Mouse (Mus musculus) lung, embryonic 16.5 days (tissue): Measurements from ENCODE around the gene Rtbdn. TPM values are rescaled to one million over a fixed set of nuclear protein-coding genes. Genes with fewer than 3 reads are reported as not detected.

Experiments used
- ATAC-seq: fragments of 200-750 bp; cut with Nextera tagmentation; 2 replicates; pipeline ENCODE4 v1.8.0; 2017; ENCODE audit warnings: low read depth, mild to moderate bottlenecking, moderate library complexity
- H3K27ac ChIP-seq: fragments of 300-500 bp; sonication (generic); 2 replicates; pipeline ENCODE4 v1.5.1; 2014; ENCODE audit warnings: mild to moderate bottlenecking, control low read depth, low read length
- H3K27me3 ChIP-seq: fragments of 300-500 bp; sonication (generic); 2 replicates; pipeline ENCODE4 v1.6.1; 2014; ENCODE audit warnings: low read depth, low read length, mixed read lengths; ENCODE audit not compliant: control insufficient read depth, insufficient read depth
- H3K36me3 ChIP-seq: fragments of 300-500 bp; sonication (generic); 2 replicates; pipeline ENCODE4 v1.6.1; 2014; ENCODE audit warnings: low read length; ENCODE audit not compliant: control insufficient read depth, insufficient read depth
- H3K4me1 ChIP-seq: fragments of 300-500 bp; sonication (generic); replicated peaks from 2 replicates; pipeline ENCODE4 v1.6.1; 2014; ENCODE audit warnings: low read length, mixed read lengths; ENCODE audit not compliant: control insufficient read depth, insufficient read depth
- H3K4me2 ChIP-seq: fragments of 300-500 bp; sonication (generic); 2 replicates; pipeline ENCODE4 v1.6.1; 2014; ENCODE audit warnings: low read depth, low read length, control low read depth
- H3K4me3 ChIP-seq: fragments of 300-500 bp; sonication (generic); 2 replicates; pipeline ENCODE4 v1.5.1; 2014; ENCODE audit warnings: mild to moderate bottlenecking, low read length, control low read depth
- H3K9ac ChIP-seq: fragments of 300-500 bp; sonication (generic); 2 replicates; pipeline ENCODE4 v1.6.1; 2014; ENCODE audit warnings: low read length, control low read depth
- H3K9me3 ChIP-seq: fragments of 300-500 bp; sonication (generic); 2 replicates; pipeline ENCODE4 v1.6.1; 2016; ENCODE audit warnings: low read length; ENCODE audit not compliant: control insufficient read depth
- WGBS: fragments of 180-500 bp; shearing (Covaris S2); extraction: QIAGEN DNeasy Blood & Tissue Kit; methylation state at CpG from one replicate; pipeline ENCODE4 v1.1.7; 2014; 5-methylcytosine and 5-hydroxymethylcytosine counted together
- polyA plus RNA-seq: library from polyadenylated mRNA; unstranded; fragments of >200 nt; fragmentation: Nextera tagmentation; extraction: Ambion mirVana; gene quantifications from 2 replicates; pipeline ENCODE4 v1.2.1, GENCODE M21; 2015

Gene Rtbdn
- polyA plus RNA-seq, 1 experiment from 2014 or later: 0.29 TPM

DNA sequence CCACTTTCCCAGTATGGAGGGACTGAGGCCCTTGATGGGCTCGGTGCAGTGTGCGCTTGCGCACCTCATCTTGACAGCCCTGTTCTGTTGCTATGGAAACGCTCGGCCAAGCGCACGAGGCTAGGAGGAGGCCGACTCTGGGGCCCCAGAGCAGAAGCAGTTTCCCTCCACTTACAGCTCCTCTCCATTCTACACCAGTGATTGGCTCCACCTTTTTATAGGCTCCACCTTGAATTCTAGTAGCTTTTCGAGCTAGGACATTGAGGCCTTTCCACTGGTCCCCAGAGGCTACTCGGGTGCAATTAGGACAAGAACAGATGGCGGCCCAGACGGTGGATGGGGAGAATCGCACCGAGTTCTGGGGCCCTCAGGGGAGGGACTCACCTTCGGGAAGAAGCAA is 11.9 kb upstream of the Rtbdn start:
- H3K4me3 ChIP-seq: no peak overlapping the region
- H3K9ac ChIP-seq: no peak overlapping the region
- no peaks in the 10 kb centered on the region for H3K9me3 ChIP-seq
- no peak overlapping the region for H3K4me2 ChIP-seq
- peak; percentile 49 for ATAC-seq
- WGBS: under 1% methylated on average over 15 of the region's 15 CpGs
- peaks cover 4% of the 10 kb centered on the region for H3K4me1 ChIP-seq
- H3K27ac ChIP-seq: no peak overlapping the region
- H3K27me3 ChIP-seq: peaks cover 64% of the 10 kb centered on the region
- no peaks in the 10 kb centered on the region for H3K36me3 ChIP-seq

DNA sequence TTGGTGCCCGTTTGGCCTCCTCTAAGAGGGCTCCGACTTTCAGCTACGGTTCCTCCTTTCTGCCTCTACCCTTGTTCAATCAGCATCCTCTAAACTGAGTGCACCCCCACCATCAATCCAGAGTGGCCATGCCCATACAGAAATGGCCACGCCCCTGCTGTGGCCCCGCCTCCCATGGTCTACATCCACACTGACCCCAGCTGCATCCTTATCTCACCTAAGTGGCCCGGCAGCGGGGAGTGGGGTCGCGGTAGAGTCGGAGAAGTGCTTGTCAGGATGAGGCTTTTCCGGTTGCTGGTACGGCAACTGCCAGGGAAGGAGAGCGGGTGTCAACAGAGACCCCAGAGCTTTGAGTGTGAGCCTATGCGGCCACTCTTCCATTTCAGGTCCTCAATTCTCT is 11.3 kb upstream of the Rtbdn start:
- Histone ChIP-seq H3K4me2 (no peak overlapping the region), H3K4me3 (no peak overlapping the region), H3K27ac (no peak overlapping the region), H3K9me3 (no peaks in the 10 kb centered on the region), H3K27me3 (peaks cover 59% of the 10 kb centered on the region), H3K9ac (no peak overlapping the region), H3K4me1 (peaks cover 4% of the 10 kb centered on the region), H3K36me3 (no peaks in the 10 kb centered on the region)
- WGBS: 4% methylated on average over 14 of the region's 14 CpGs
- peak; percentile 28; the same call in 1 of the 2 replicates for ATAC-seq

DNA sequence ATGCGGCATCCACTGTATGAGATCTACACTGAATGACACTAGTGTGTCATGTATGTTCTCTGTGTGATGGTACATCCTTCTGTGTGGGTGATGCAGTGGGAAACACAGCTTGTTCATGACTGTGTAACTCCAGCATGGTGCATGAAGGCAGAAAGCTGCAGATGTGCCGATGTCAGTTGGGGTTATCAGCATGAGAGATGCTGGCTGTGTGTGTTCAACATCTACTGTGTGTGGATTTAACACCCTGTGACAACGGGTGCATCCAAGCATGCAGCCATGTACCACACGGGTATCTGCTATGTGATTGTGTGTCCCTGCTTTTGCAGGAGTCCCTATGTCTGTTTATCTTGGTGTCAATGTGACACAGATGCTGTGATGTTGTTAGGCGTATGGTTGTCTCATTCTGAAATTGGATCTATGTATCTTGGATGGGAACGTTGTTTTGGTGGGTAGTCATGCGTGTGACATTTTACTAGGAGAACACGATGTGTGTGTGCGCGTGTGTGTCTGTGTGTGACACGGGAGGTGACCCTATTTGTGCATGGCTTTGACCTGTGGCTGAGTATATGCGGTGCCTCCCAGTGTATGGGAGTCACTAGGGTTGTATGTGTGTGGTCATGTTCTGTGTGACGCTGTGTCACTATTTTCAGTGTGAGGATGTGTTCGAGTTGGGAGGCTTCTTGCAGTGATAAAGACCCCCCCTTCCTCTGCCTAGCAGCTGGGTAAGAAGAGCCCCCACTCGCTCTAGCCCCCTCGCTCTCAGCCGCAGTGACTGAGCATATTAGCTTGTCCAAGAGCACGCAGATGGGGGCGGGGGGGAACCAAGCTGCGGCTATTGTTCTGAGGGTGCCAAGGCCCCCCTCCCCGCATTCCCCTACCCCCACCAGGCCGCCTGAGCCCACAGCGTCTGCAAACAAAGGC is 10.5 kb upstream of the Rtbdn start:
- no peak for ATAC-seq
- WGBS: 20% methylated on average over 23 of the region's 23 CpGs
- H3K4me1 ChIP-seq: peaks cover 4% of the 10 kb centered on the region
- peaks cover 53% of the 10 kb centered on the region for H3K27me3 ChIP-seq
- peak overlapping the region; percentile 41 for H3K4me3 ChIP-seq
- H3K4me2 ChIP-seq: peak overlapping the region; percentile 66
- H3K9ac ChIP-seq: 0 out of 2 replicates have a peak overlapping the region, but pooled peaks have one; percentile 1
- no peaks in the 10 kb centered on the region for H3K9me3 ChIP-seq
- no peak overlapping the region for H3K27ac ChIP-seq
- H3K36me3 ChIP-seq: no peaks in the 10 kb centered on the region

DNA sequence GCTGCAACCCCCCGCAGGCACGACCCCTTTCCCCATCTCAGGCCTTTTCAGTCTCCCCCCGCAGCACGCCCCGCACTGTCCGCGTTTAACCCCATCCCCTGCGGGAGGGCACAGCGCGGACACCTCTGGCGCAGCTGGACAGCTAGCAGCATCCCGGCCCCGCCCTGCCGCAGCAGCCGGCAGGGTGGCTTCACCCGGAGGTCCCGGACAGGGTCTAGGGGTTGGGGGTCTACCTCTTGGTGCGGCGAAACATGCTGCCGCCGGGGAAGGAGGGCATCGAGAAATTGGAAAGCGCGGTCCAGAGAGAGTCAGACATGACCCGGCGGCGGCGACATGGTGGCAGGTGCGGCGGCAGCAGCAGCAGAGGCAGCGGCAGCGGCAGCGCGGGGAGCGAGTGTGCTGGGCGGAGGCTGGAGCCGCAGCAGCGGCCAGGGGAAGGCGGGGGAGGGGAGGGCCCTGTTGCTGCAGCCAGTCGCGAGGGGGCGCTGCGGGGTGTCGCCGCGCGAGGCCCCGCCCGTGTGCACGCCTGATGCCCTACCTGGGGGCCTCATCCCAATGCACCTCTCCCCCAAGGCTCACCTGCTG is 9.7 kb upstream of the Rtbdn start, which contains the start of gene Mast1:
Gene Mast1 (minus strand): TSS at position 398 of the 585 bp plus-strand sequence.
- Histone ChIP-seq H3K36me3 (no peaks in the 10 kb centered on the region), H3K27me3 (peaks cover 52% of the 10 kb centered on the region), H3K9ac (peak within 1 kb of the TSS; percentile 1; the same call in 1 of the 2 replicates), H3K9me3 (no peaks in the 10 kb centered on the region), H3K4me2 (peak within 1 kb of the TSS; percentile 66), H3K27ac (no peak within 1 kb of the TSS), H3K4me3 (peak within 1 kb of the TSS; percentile 41), H3K4me1 (peaks cover 4% of the 10 kb centered on the region)
- under 1% methylated on average over 46 of the region's 50 CpGs for WGBS
- peak; percentile 51; the same call in 1 of the 2 replicates for ATAC-seq

GRCm38 (mm10) chr8:84937620-84938485 is 8.9 kb upstream of the Rtbdn start:
- WGBS: 63% methylated on average over 13 of the region's 13 CpGs
- no peaks in the 10 kb centered on the region for H3K9me3 ChIP-seq
- H3K27me3 ChIP-seq: peaks cover 52% of the 10 kb centered on the region
- H3K27ac ChIP-seq: no peak overlapping the region
- no peak for ATAC-seq
- H3K36me3 ChIP-seq: no peaks in the 10 kb centered on the region
- no peak overlapping the region for H3K9ac ChIP-seq
- no peak overlapping the region for H3K4me2 ChIP-seq
- peaks cover 4% of the 10 kb centered on the region for H3K4me1 ChIP-seq
- peak overlapping the region; percentile 41; the same call in 1 of the 2 replicates for H3K4me3 ChIP-seq

DNA sequence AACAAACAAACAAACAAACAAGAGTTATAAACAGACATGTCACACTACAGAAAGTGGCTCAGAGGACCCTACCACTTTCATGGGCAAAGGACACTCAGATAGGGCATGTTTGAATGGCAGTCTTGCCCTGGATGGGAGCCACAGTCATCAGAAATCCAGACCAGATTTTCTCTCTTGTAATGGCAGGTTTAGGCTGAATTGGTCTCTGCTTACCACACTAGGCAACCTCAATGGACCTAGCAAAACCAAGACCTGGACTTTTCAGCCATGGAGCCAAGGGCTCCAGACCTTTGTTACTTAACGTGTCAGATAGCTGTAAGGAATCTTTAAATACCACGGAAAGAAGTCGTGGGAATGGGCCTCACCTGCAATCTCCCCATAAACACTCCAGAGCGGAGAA is 3.1 kb upstream of the Rtbdn start:
- no peak overlapping the region for H3K4me2 ChIP-seq
- no peaks in the 10 kb centered on the region for H3K36me3 ChIP-seq
- H3K4me3 ChIP-seq: no peak overlapping the region
- ATAC-seq: no peak
- peaks cover 45% of the 10 kb centered on the region for H3K27me3 ChIP-seq
- H3K4me1 ChIP-seq: peaks cover 10% of the 10 kb centered on the region; the same call in 1 of the 2 replicates
- H3K9me3 ChIP-seq: no peaks in the 10 kb centered on the region
- 13% methylated on average over 4 of the region's 4 CpGs for WGBS
- H3K9ac ChIP-seq: no peak overlapping the region
- no peak overlapping the region for H3K27ac ChIP-seq

GRCm38 (mm10) chr8:84944478-84945160 is 2.2 kb upstream of the Rtbdn start:
- H3K9ac ChIP-seq: no peak overlapping the region
- ATAC-seq: 0 out of 2 replicates have a peak, but pooled peaks have one; percentile 41
- H3K9me3 ChIP-seq: no peaks in the 10 kb centered on the region
- H3K36me3 ChIP-seq: no peaks in the 10 kb centered on the region
- H3K27ac ChIP-seq: no peak overlapping the region
- 4% methylated on average over 26 of the region's 26 CpGs for WGBS
- peaks cover 44% of the 10 kb centered on the region for H3K27me3 ChIP-seq
- no peak overlapping the region for H3K4me3 ChIP-seq
- H3K4me1 ChIP-seq: peaks cover 10% of the 10 kb centered on the region; the same call in 1 of the 2 replicates
- no peak overlapping the region for H3K4me2 ChIP-seq

- Histone ChIP-seq H3K4me2 (no peak overlapping the region), H3K9ac (no peak overlapping the region), H3K4me1 (peaks cover 10% of the 10 kb centered on the region; the same call in 1 of the 2 replicates), H3K36me3 (no peaks in the 10 kb centered on the region), H3K9me3 (no peaks in the 10 kb centered on the region), H3K27ac (no peak overlapping the region), H3K4me3 (no peak overlapping the region), H3K27me3 (peaks cover 44% of the 10 kb centered on the region)
- WGBS: 4% methylated on average over 11 of the region's 11 CpGs
- ATAC-seq: 0 out of 2 replicates have a peak, but pooled peaks have one; percentile 13
Measured at GRCm38 (mm10) chr8:84945235-84945632, 1.6 kb upstream of the Rtbdn start.
